Mouse (Mus musculus) embryonic fibroblast, embryonic 13.5 days (primary cell): ENCODE measurements around the gene Trim69.

ENCODE experiments used
- CTCF ChIP-seq: IDR thresholded peaks from 2 replicates; pipeline ENCODE4 v1.5.1; 2011; ENCODE audit warnings: mild to moderate bottlenecking, control low read depth, low read length, moderate library complexity, borderline replicate concordance; ENCODE audit not compliant: insufficient read depth
- POLR2A ChIP-seq: IDR thresholded peaks from 2 replicates; pipeline ENCODE4 v1.6.1; 2011; ENCODE audit warnings: low read depth, mild to moderate bottlenecking, control low read depth, low read length, moderate library complexity

DNA sequence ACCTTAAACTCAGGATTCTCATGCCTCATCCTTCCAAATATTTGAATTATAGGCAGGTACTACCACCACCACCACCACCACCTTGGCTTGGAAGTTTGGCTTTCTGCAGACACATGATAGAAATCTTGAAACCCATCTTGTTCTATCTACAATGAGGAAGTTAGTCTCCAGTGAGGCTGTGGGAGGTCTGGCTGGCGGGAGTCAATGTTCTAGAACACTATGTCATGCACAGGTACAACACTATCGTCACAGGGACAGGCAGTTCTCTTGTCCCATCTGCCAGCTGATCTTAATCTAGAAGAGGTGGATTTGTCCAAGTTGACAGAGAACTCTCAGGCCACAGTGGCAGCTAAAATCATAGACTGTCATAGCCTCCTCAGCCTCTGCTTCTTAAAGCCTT, 27.9 kb upstream of the Trim69 start:
- TF ChIP-seq CTCF (no peak), POLR2A (no peak)
